Mouse (Mus musculus): ENCODE measurements around the gene Pkn3. TPM values are rescaled to one million over a fixed set of nuclear protein-coding genes. Genes with fewer than 3 reads are reported as not detected.

The Pkn3 gene
- total RNA-seq (2023): 0.86 TPM

GRCm38 (mm10) chr2:30077502-30078348 is at the start of gene Pkn3:
Gene Pkn3 (plus strand): TSS chr2:30077684.

DNA sequence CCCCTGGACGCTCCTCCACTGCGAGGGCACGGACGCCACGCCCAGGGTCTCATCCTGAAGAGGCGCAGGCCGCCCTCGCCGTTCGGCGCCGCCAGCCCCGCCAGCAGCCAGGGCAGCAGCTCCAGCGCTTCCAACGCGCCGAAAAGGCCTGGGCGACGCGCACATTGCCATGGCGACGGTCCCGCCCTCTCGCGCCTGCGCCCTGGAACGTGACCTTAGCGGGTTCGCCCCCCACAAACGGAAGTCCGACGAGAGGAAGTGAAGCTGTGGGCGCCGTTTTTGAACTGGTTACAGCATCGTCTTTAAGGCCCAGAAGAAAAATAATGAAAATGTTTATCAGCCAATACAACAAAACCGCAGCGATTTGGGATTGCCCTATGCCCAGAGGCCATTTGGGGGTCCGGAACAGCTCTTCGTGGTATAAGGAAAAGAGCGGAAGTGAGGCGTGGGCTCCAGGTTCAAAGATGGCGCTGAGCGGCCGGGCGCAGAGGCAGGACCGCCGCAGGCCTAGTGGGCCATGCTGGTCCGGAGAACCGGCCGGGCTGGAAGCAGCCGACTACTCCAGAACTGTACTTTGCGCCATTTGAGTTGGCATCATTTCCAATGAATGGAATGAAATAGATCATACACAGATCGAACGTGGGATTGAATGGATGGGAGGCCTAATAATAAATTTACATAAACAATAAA is 28.6 kb upstream of the Pkn3 start, which contains the start of gene Wdr34:
Gene Wdr34, minus strand, starts transcription at position 183 of the 690 bp plus-strand sequence.

DNA sequence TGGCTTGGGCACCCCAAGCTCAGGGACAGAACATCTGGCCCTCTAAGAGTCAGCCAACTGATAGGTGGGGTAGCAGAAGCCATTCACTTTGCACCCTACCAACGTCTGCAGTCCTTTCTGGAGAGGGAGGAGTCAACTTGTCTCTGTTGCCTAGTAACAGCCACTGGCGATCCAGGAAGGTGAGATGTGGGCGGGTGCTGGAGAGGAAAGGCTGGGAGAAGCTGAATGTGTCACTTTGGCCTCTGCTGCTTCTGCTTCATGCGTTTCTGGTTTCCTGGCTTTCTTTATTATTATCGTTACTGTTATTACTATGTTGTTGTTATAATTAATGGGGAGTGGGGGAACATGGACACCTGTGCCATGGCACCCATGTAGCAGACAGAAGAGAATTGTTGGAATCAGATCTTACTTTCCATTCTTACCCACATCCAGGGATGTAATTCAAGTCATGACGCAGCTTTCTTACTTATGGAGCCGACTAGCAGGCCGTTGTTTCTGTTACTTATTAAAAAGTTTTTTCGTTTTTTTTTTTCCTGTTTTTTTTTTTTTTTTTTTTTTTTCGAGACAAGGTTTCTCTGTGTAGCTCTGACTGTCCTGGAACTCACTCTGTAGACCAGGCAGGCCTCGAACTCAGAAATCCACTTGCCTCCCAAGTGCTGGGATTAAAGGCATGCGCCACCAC is 20.1 kb upstream of the Pkn3 start, which contains the start of gene Set:
Gene Set, plus strand, starts transcription at position 156 of the 682 bp plus-strand sequence.

GRCm38 (mm10) chr2:30093471-30094207 is 16.2 kb downstream of the Pkn3 start, which contains the start of gene Zdhhc12:
Gene Zdhhc12 (minus strand): TSS chr2:30093648.

GRCm38 (mm10) chr2:30124472-30125274 is 47.2 kb downstream of the Pkn3 start, which contains the start of gene Zer1:
Gene Zer1 (minus strand): TSS chr2:30124585.

DNA sequence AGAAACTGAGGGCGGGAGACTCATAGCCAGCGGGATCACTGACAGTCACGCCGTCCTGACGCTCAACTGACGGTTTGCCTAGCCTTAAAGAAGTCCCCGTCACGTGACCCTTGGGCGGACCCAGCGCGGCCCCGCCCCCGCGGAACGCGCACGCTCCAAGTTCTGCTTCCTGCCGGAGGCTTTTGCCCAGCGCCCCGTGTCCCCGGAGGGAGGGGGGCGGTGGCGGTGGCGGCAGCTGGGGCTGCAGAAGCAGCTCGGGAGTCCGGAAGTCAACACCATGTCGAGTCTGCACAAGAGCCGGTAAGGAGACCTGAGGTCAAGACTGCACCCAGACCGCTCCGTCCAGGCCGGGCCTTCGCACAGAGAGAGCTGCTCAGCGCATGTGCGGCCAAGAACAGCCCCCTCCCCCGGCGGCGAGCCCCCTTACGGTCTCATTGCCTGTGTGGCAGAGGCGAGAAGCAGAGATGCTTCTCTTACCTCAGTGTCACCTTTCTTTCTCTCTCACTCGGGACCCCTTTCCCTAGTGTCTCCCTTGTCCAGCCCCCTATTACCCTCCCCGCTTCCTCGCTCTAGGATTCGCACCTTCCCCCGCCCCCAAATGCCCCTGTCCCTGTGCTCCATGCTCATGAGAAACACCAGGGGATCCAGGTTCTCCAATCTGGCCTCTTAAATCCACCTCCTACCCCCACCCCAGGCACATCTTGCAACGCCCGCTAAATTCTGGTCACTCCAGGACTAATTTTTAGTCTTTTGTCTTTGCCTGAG is 56.3 kb downstream of the Pkn3 start, which contains the start of gene Tbc1d13:
Gene Tbc1d13, plus strand, starts transcription at position 134 of the 765 bp plus-strand sequence.

Other genes starting within 250 kb of the Pkn3 start
- 4.4 TPM for gene Cercam, start 208.5 kb upstream of the Pkn3 start, total RNA-seq (2023)
- 82.5 TPM for gene Odf2, start 188.5 kb upstream of the Pkn3 start, total RNA-seq (2023)
- 79.3 TPM for gene Gle1, start 142.3 kb upstream of the Pkn3 start, total RNA-seq (2023)
- gene Sptan1, start 112.1 kb upstream of the Pkn3 start, total RNA-seq (2023): 284 TPM
- gene Wdr34, start 28.8 kb upstream of the Pkn3 start, total RNA-seq (2023): 2.9 TPM
- 256 TPM for gene Set, start 20.3 kb upstream of the Pkn3 start, total RNA-seq (2023)
- gene Zdhhc12, start 16.0 kb downstream of the Pkn3 start, total RNA-seq (2023): 13.0 TPM
- 71.3 TPM for gene Zer1, start 46.9 kb downstream of the Pkn3 start, total RNA-seq (2023)
- gene Tbc1d13, start 56.1 kb downstream of the Pkn3 start, total RNA-seq (2023): 31.9 TPM
- 16.4 TPM for gene Endog, start 93.8 kb downstream of the Pkn3 start, total RNA-seq (2023)
- gene Spout1, start 100.8 kb downstream of the Pkn3 start, total RNA-seq (2023): 26.0 TPM
- 11.6 TPM for gene Kyat1, start 128.2 kb downstream of the Pkn3 start, total RNA-seq (2023)
- gene Lrrc8a, start 160.0 kb downstream of the Pkn3 start, total RNA-seq (2023): 72.8 TPM
- gene Gm28035, start 162.9 kb downstream of the Pkn3 start, total RNA-seq (2023): 9.3 TPM
- gene Phyhd1, start 188.5 kb downstream of the Pkn3 start, total RNA-seq (2023): 22.4 TPM
- not detected for gene Gm28038, start 203.4 kb downstream of the Pkn3 start, total RNA-seq (2023)
- gene Dolk, start 208.7 kb downstream of the Pkn3 start, total RNA-seq (2023): 8.6 TPM
- gene Nup188, start 208.7 kb downstream of the Pkn3 start, total RNA-seq (2023): 51.3 TPM